Mouse (Mus musculus) brain, embryonic 14.5 days (tissue): Measurements from ENCODE around the gene Prom1. TPM values are rescaled to one million over a fixed set of nuclear protein-coding genes. Genes with fewer than 3 reads are reported as not detected.

ENCODE experiments used
- DNase-seq: peaks from one replicate; pipeline ENCODE4 v3.0.0-alpha.2; 2011; ENCODE audit warnings: low read depth
- CTCF ChIP-seq: fragments of 200-500 bp; IDR thresholded peaks from 2 replicates; pipeline ENCODE4 v1.5.1; 2012; ENCODE audit warnings: inconsistent platforms, mild to moderate bottlenecking, moderate library complexity, borderline replicate concordance; ENCODE audit not compliant: insufficient read depth, insufficient read length; ENCODE audit errors: extremely low read depth
- POLR2A ChIP-seq: fragments of 200-500 bp; IDR thresholded peaks from 2 replicates; pipeline ENCODE4 v1.6.1; 2012; ENCODE audit warnings: mild to moderate bottlenecking, inconsistent platforms, borderline replicate concordance; ENCODE audit not compliant: poor library complexity, insufficient read depth, insufficient read length, severe bottlenecking; ENCODE audit errors: extremely low read depth
- polyA plus RNA-seq: library from polyadenylated mRNA; depleted of rRNA; stranded (reverse); fragments of >200 nt; gene quantifications from 2 replicates; pipeline ENCODE4 v1.2.3, GENCODE M21; 2012

Prom1 gene
- polyA plus RNA-seq, 1 experiment = 30.6 TPM

DNA sequence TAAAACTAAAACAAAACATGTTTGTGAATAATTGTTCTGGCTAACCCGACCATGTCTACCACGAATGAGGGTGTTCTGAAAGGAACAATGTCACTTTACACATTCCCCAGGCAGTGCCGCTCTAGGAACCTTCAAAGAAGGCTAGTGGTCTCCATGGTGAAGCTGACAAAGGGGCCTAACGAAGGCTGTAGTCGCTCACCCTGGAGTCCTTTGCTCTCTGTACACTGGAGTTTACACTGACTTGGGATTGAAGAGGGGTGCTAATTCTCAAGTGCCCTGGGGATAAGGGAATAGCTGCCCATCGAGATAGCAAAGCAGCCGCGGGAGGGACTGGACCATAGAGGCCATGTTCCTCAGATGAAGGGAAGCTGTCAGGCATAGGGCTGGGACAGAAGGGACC is 2.9 kb upstream of the Prom1 start:
- TF ChIP-seq POLR2A = no peak
- TF ChIP-seq CTCF = no peak
- DNase-seq = peak; percentile 58

DNA sequence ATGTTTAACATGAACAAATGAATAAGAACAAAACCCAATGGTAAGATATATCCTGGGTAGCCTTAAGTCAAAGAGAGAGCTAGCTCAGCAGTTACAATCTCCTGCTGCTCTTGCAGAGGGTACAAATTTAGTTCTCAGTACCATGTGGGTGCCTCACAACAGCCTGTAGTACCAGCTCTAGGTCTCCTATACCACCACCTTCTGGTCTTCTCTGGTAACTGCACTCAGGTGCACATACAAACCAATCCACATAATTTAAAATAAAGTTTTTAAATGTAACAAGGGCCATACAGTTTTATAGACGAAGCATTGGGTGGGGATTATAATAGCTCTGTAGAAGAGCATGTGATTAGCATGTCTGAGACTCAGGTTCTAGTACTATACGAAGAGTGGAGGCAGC is 2.3 kb upstream of the Prom1 start:
- DNase-seq = no peak
- no peak for TF ChIP-seq POLR2A
- no peak; the same call in 1 of the 2 replicates for TF ChIP-seq CTCF

DNA sequence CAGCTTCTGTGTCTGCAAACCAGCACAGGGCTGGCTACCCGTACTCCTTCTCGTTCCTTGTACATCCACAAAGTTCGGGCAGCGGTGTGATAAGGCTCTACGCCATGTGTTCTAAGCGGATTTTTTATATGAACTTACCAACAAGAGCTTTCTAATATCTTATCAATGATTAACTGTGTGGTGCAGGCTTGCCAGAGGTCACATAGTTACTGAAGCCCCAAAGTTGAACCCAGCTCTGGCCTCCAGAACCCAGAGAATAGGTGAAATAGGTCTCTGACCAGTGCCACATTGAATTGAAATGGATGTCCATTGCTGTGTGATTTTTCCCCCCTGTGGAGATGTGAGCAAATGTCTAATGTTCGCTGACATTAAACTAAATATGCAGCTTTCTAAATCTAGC is 1.3 kb upstream of the Prom1 start:
- no peak for DNase-seq
- TF ChIP-seq CTCF (no peak), POLR2A (no peak)

DNA sequence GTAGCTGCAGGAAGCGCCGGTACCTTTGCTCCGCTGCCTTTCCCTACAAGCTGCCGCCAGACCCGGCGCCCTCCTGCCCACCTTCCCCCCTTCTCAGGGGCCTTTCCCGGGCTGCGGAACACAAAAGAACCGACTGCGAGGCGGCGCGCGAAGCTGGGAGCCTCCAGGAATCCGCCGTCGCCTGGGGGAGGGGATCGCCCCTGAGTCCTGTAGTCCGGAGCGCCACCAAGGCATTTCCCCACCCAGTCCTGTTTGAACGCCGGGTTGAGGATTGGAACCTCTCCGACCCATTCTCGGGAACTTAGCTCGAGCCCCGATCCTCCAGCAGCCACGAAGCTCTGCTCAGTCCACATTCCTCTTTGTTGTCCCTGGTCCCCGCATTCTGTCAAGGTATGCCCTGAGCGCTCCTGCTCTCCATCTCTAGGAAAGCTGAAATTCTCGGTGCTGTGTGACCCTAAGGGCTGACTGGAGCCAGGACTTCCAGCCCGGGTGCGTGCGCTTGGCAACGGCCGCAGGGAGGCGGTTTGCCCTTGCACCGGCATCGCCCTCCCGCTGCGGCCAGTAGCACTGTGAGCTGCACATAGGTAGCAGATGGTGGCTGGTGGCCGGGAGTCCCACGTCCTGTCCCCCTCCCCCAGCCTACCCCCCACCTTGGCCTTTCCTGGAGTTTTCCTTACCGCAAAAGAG is 1.1 kb downstream of the Prom1 start:
- peak; percentile 89 for DNase-seq
- TF ChIP-seq POLR2A (0 out of 2 replicates have a peak, but pooled peaks have one; percentile 46), CTCF (no peak)

DNA sequence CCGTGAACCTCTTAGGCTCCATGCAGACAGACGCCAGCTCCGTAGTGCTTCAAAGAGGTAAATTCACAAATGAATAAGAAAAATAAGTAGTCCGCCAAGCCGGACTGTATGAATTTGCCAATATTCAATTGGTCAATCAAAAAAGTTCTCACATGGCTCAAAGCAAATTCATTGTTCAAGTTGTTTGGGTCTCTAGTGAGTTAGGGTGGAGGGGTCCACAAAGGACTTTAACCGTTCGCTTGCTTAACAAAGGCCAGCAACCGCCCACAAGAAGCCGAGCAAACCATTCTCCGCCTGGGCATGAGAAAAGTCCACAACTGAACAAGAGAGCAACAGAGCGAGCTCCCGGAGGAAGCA is 1.7 kb downstream of the Prom1 start:
- no peak for TF ChIP-seq CTCF
- TF ChIP-seq POLR2A = no peak; the same call in 1 of the 2 replicates
- DNase-seq = no peak

DNA sequence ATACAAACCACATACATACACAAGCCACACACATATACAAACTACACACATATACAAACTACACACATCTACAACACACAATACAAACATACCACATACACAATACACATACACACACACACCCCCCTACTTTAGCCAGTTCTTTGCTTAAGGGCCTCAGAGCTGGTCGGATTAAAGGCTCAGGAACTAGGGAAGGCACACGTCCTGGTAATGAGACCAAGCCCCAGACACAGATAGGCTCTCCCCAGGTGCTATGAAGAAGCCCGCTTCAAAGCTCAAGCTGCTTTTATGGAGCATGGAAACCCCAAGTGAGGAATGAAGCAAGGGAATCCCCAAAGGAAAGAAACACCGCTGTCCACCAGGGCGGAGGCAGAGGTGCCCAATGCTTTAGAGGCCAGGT is 4.8 kb downstream of the Prom1 start:
- TF ChIP-seq POLR2A (no peak), CTCF (no peak)
- no peak for DNase-seq

DNA sequence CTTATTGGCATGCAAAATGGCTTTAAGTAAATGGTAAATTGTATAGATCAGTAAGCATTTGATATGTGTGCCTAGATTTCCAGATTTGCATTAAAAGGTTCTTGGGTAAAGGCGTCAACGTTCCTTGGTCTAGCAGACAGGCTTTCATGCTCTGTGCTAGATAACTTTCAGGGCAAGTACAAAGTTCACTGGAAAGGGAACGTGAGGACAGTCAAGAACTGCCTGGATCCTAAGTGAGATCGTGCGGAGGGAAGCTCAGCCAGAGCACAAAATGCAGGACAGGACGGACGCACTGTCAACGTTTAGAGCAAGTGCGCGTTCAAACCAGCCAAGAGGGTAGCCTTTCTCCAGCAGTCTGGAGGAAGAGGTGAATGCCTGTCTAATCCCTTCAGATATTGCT is 5.7 kb downstream of the Prom1 start:
- no peak for DNase-seq
- TF ChIP-seq CTCF = no peak
- no peak for TF ChIP-seq POLR2A

DNA sequence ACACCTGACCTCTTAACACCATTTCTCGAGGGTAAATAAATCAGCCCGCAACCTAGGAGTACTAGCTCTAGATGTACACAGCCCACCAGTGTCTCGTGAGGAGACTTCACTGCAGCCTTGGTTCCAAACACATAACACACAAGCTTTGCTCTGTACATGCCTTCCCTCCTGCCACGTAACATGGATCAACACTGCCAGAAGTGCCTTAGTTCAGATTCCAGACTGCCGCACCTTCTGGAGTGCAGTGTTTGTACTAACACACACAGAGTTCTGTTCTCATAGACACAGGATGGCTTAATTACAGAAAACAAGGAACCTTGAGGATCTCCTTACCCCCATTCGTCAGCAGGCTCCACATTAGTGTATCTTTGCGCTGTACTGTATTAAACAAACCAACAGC is 6.1 kb downstream of the Prom1 start:
- no peak for DNase-seq
- TF ChIP-seq POLR2A (no peak), CTCF (no peak)

DNA sequence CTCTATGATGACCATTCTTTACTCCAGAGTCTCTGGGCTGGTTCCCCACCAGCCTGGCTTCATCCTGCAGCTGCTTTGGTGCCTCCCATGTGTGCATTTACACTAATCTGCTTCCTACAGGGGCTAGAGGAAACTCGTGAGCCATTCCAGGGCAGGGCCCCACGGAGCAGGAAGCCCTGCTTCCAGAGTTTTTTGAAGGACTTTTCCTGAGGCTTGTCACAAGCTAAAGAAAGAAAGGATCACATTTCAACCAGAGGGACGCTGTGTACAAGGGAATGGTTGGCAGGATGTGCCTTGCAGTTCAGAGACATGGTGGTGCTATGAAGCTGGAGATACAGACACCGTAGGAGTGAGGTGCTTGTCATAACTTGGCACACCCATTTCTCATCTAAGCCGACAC is 14.8 kb downstream of the Prom1 start:
- TF ChIP-seq POLR2A (no peak), CTCF (no peak)
- DNase-seq = no peak

DNA sequence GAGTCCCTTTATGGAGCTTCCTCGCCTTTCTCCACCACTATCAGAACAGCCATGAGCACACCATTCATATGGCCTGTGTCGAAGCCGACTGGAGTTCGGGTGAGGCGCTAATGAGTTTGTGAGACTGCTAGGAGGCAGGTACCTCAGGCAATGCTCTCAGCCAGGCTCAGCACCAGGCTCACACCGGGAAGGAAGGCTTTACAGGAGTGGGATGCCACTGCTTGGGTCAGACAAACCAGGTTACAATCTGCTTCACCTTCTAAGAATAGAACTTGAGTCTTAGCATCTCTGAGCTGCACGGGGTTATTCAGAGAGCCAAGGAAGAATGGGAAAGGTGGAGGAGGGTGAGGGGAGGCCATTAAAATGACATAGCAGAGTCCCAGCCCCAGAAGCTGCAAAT is 16.0 kb downstream of the Prom1 start:
- TF ChIP-seq POLR2A = no peak
- TF ChIP-seq CTCF = no peak
- no peak for DNase-seq

DNA sequence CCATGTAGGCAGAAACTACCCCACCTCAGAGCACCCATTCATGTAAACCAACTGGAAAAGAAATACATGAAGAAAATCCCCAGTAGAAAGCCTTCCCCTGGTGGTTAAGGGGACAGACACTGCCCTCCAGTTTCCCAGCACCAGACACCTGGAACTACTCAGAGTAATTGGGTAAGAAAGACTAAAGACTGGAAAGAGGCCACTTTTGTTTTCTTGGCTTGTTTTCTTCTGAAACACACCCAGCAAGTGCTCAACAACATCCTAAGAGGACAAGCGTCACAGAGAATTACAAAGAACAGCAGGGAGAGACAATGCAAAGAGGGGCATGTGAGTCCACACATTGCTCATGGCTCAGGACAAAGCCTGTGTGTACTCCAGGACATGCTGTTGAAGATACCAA is 20.7 kb downstream of the Prom1 start:
- TF ChIP-seq POLR2A (no peak), CTCF (no peak)
- no peak for DNase-seq

DNA sequence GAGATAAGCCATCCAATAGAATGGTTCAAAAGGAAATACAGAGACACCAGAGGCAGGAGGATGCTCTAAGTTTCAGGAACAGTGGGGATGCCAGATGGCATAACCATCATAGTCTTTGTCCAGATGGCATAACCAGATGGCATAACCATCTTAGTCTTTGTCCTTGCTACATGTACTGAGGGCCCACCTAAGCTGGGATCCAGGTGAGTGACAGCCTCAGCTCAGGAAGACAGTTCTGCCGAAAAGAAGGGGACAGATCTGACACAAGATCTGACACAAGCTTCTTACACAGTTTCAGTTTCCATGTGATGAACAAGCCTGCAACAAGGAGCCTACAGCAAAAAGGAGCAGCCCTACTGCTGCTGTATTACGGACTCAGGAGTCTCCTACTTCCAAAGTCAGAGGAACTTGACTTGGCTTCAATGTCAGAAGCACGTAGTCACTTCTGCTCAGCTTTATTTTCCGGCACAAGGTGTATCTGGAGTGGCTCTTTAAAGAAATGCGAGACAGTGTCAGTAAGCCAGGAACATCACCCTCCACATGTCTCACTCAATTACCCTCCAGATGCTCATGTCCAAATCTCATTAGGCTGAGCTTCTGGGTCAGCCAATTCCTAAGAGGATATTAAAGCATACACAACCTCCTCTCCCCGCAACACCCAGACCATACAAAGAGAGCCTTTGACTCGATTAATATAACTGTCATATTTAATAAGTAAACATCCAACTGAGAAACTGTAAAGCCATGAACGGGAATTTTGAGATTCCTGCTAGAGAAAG is 21.4 kb downstream of the Prom1 start:
- TF ChIP-seq CTCF (no peak), POLR2A (no peak)
- DNase-seq = no peak
